Mouse (Mus musculus) MEL (cell line): ENCODE data around the gene Ptger1. TPM values are rescaled to one million over a fixed set of nuclear protein-coding genes. Genes with fewer than 3 reads are reported as not detected.
A peak's percentile ranks its signal among the peaks of the same experiment; 100 is the strongest.

Source experiments
- DNase-seq: peaks from one replicate; pipeline ENCODE4 v3.0.0; 2011; ENCODE audit warnings: low read depth, low spot score
- H3K27ac ChIP-seq: 2 replicates; pipeline ENCODE4 v1.5.1; 2012; ENCODE audit warnings: low read depth, mild to moderate bottlenecking, control low read depth, low read length, moderate library complexity; ENCODE audit not compliant: control insufficient read depth
- H3K27me3 ChIP-seq, 2 experiments: fragments of 150-350 bp in 1 of 2; sonication (generic) in 1 of 2; 2 replicates each; pipeline ENCODE4 v1.6.1; 2012; ENCODE audit warnings: low read length in 2 of 2, mild to moderate bottlenecking in 2 of 2, improper control_type of control experiment in 1 of 2, moderate library complexity in 1 of 2; ENCODE audit not compliant: insufficient read depth in 2 of 2, control insufficient read depth in 1 of 2
- H3K36me3 ChIP-seq, 2 experiments: 2 replicates each; pipeline ENCODE4 v1.6.1; 2012 to 2014; ENCODE audit warnings: low read length in 2 of 2, improper control_type of control experiment in 1 of 2, inconsistent platforms in 1 of 2, mild to moderate bottlenecking in 1 of 2; ENCODE audit not compliant: insufficient read depth in 2 of 2, control insufficient read depth in 1 of 2
- H3K4me1 ChIP-seq, 2 experiments: fragments of 150-350 bp in 1 of 2; sonication (generic) in 1 of 2; 2 replicates each; pipeline ENCODE4 v1.6.1; 2012; ENCODE audit warnings: low read length in 2 of 2, improper control_type of control experiment in 1 of 2, mild to moderate bottlenecking in 1 of 2; ENCODE audit not compliant: insufficient read depth in 2 of 2, control insufficient read depth in 1 of 2
- H3K4me3 ChIP-seq, 2 experiments: fragments of 150-350 bp in 1 of 2; sonication (generic) in 1 of 2; 2 replicates each; pipeline ENCODE4 v1.5.1; 2012; ENCODE audit warnings: low read depth in 2 of 2, low read length in 2 of 2, mild to moderate bottlenecking in 2 of 2, moderate library complexity in 2 of 2, control low read depth in 1 of 2, improper control_type of control experiment in 1 of 2; ENCODE audit not compliant: control insufficient read depth in 1 of 2, insufficient read depth in 1 of 2
- H3K79me2 ChIP-seq: 2 replicates; pipeline ENCODE4 v1.6.1; 2012; ENCODE audit warnings: mild to moderate bottlenecking, low read length, moderate library complexity; ENCODE audit not compliant: control insufficient read depth, poor library complexity, insufficient read depth
- H3K9ac ChIP-seq: 2 replicates; pipeline ENCODE4 v1.6.1; 2012; ENCODE audit warnings: low read depth, mild to moderate bottlenecking, control low read depth, low read length, moderate library complexity; ENCODE audit not compliant: control insufficient read depth, poor library complexity, severe bottlenecking
- H3K9me3 ChIP-seq: fragments of 150-350 bp; sonication (generic); replicated peaks from 2 replicates; pipeline ENCODE4 v1.6.1; 2012; ENCODE audit warnings: mild to moderate bottlenecking, low read length, improper control_type of control experiment, moderate library complexity; ENCODE audit not compliant: insufficient read depth
- CHD1 ChIP-seq: IDR thresholded peaks from 2 replicates; pipeline ENCODE4 v1.6.1; 2012; ENCODE audit warnings: low read depth, mild to moderate bottlenecking, inconsistent platforms, low read length, improper control_type of control experiment
- CTCF ChIP-seq, 3 experiments: IDR thresholded peaks in 2 of 3; conservative IDR thresholded peaks in 1 of 3; 2 replicates each; pipeline ENCODE4 v1.5.1; 2011 to 2012; ENCODE audit warnings: low read length in 3 of 3, low read depth in 2 of 3, mild to moderate bottlenecking in 2 of 3, improper control_type of control experiment in 1 of 3, inconsistent platforms in 1 of 3, mixed read lengths in 1 of 3, moderate library complexity in 1 of 3; ENCODE audit not compliant: control insufficient read depth in 1 of 3, insufficient read depth in 1 of 3, poor library complexity in 1 of 3, severe bottlenecking in 1 of 3
- E2F4 ChIP-seq: IDR thresholded peaks from 2 replicates; pipeline ENCODE4 v1.6.1; 2011; ENCODE audit warnings: low read depth, low read length, improper control_type of control experiment, borderline replicate concordance
- ELF1 ChIP-seq: IDR thresholded peaks from 2 replicates; pipeline ENCODE4 v1.6.1; 2014; ENCODE audit warnings: low read depth, mild to moderate bottlenecking, inconsistent platforms, low read length, improper control_type of control experiment, moderate library complexity
- ETS1 ChIP-seq: IDR thresholded peaks from 2 replicates; pipeline ENCODE4 v1.6.1; 2012; ENCODE audit warnings: low read depth, mild to moderate bottlenecking, inconsistent platforms, low read length, improper control_type of control experiment, moderate library complexity
- GABPA ChIP-seq: IDR thresholded peaks from 2 replicates; pipeline ENCODE4 v1.6.1; 2012; ENCODE audit warnings: low read depth, mild to moderate bottlenecking, inconsistent platforms, low read length, improper control_type of control experiment, moderate library complexity
- GATA1 ChIP-seq: IDR thresholded peaks from 2 replicates; pipeline ENCODE4 v1.6.1; 2011; ENCODE audit warnings: low read depth, low read length, improper control_type of control experiment
- HCFC1 ChIP-seq: IDR thresholded peaks from 2 replicates; pipeline ENCODE4 v1.6.1; 2012; ENCODE audit warnings: low read depth, mild to moderate bottlenecking, inconsistent platforms, low read length, improper control_type of control experiment, moderate library complexity
- JUND ChIP-seq: IDR thresholded peaks from 2 replicates; pipeline ENCODE4 v1.6.1; 2011; ENCODE audit warnings: low read depth, mild to moderate bottlenecking, improper control_type of control experiment, low read length
- MAFK ChIP-seq: IDR thresholded peaks from 2 replicates; pipeline ENCODE4 v1.6.1; 2011; ENCODE audit warnings: low read depth, mild to moderate bottlenecking, low read length, improper control_type of control experiment, borderline replicate concordance
- MAX ChIP-seq: IDR thresholded peaks from 2 replicates; pipeline ENCODE4 v1.6.1; 2011; ENCODE audit warnings: low read length, improper control_type of control experiment
- MAZ ChIP-seq: IDR thresholded peaks from 2 replicates; pipeline ENCODE4 v1.6.1; 2012; ENCODE audit warnings: low read depth, mild to moderate bottlenecking, inconsistent platforms, low read length, improper control_type of control experiment
- MEF2A ChIP-seq: IDR thresholded peaks from 2 replicates; pipeline ENCODE4 v1.6.1; 2014; ENCODE audit warnings: low read depth, mild to moderate bottlenecking, inconsistent platforms, low read length, improper control_type of control experiment; ENCODE audit not compliant: poor library complexity, insufficient replicate concordance, severe bottlenecking; ENCODE audit errors: extremely low read depth
- MXI1 ChIP-seq: IDR thresholded peaks from 2 replicates; pipeline ENCODE4 v1.6.1; 2011; ENCODE audit warnings: mild to moderate bottlenecking, low read depth, low read length, improper control_type of control experiment
- MYC ChIP-seq: IDR thresholded peaks from 2 replicates; pipeline ENCODE4 v1.6.1; 2011; ENCODE audit warnings: low read depth, mild to moderate bottlenecking, low read length, improper control_type of control experiment, moderate library complexity
- NELFE ChIP-seq: IDR thresholded peaks from 2 replicates; pipeline ENCODE4 v1.6.1; 2011; ENCODE audit warnings: low read depth, low read length, improper control_type of control experiment
- NRF1 ChIP-seq: IDR thresholded peaks from 2 replicates; pipeline ENCODE4 v1.6.1; 2014; ENCODE audit warnings: low read depth, mild to moderate bottlenecking, inconsistent platforms, low read length, improper control_type of control experiment, moderate library complexity; ENCODE audit not compliant: poor library complexity, insufficient read depth, severe bottlenecking
- POLR2AphosphoS5 ChIP-seq: IDR thresholded peaks from 2 replicates; pipeline ENCODE4 v1.6.1; 2012; ENCODE audit warnings: low read depth, borderline replicate concordance, mild to moderate bottlenecking, inconsistent platforms, low read length, moderate library complexity, mixed read lengths
- RAD21 ChIP-seq: IDR thresholded peaks from 2 replicates; pipeline ENCODE4 v1.6.1; 2011; ENCODE audit warnings: mild to moderate bottlenecking, low read depth, low read length, improper control_type of control experiment
- RCOR1 ChIP-seq: IDR thresholded peaks from 2 replicates; pipeline ENCODE4 v1.6.1; 2012; ENCODE audit warnings: low read depth, mild to moderate bottlenecking, inconsistent platforms, low read length, improper control_type of control experiment
- SIN3A ChIP-seq: IDR thresholded peaks from 2 replicates; pipeline ENCODE4 v1.6.1; 2012; ENCODE audit warnings: low read length, improper control_type of control experiment, inconsistent platforms
- TAL1 ChIP-seq: IDR thresholded peaks from 2 replicates; pipeline ENCODE4 v1.6.1; 2012; ENCODE audit warnings: mild to moderate bottlenecking, inconsistent platforms, low read length, moderate library complexity, mixed read lengths
- TCF12 ChIP-seq: IDR thresholded peaks from 2 replicates; pipeline ENCODE4 v1.6.1; 2014; ENCODE audit warnings: low read depth, mild to moderate bottlenecking, inconsistent platforms, low read length, improper control_type of control experiment, moderate library complexity
- UBTF ChIP-seq: IDR thresholded peaks from 2 replicates; pipeline ENCODE4 v1.6.1; 2012; ENCODE audit warnings: low read depth, mild to moderate bottlenecking, inconsistent platforms, low read length, improper control_type of control experiment, moderate library complexity, borderline replicate concordance; ENCODE audit not compliant: insufficient read depth
- USF1 ChIP-seq: IDR thresholded peaks from 2 replicates; pipeline ENCODE4 v1.6.1; 2014; ENCODE audit warnings: low read depth, mild to moderate bottlenecking, inconsistent platforms, low read length, improper control_type of control experiment, moderate library complexity
- ZC3H11A ChIP-seq: IDR thresholded peaks from 2 replicates; pipeline ENCODE4 v1.6.1; 2012; ENCODE audit warnings: low read depth, mild to moderate bottlenecking, inconsistent platforms, low read length, improper control_type of control experiment
- ZMIZ1 ChIP-seq: IDR thresholded peaks from 2 replicates; pipeline ENCODE4 v1.6.1; 2012; ENCODE audit warnings: low read depth, mild to moderate bottlenecking, inconsistent platforms, low read length, improper control_type of control experiment, moderate library complexity
- polyA plus RNA-seq, 2 experiments: library from polyadenylated mRNA; stranded (reverse) in 1 of 2; unstranded in 1 of 2; fragments of >175 nt in 1 of 2; fragments of >200 nt in 1 of 2; gene quantifications; 2 replicates each; pipeline versions ENCODE4 v1.2.1 to v1.2.4; 2012; ENCODE audit warnings: low replicate concordance in 2 of 2, low read depth in 1 of 2; ENCODE audit not compliant: insufficient read length in 2 of 2, insufficient read depth in 1 of 2, missing spikeins in 1 of 2
- total RNA-seq: library from RNA; depleted of rRNA; stranded (reverse); fragments of 300-350 nt; gene quantifications from 2 replicates; pipeline ENCODE4 v1.2.3, GENCODE M21; 2012

Ptger1 gene
- total and polyA plus RNA-seq, 3 experiments: 3.1 to 4.0 TPM; not detected in 1

DNA sequence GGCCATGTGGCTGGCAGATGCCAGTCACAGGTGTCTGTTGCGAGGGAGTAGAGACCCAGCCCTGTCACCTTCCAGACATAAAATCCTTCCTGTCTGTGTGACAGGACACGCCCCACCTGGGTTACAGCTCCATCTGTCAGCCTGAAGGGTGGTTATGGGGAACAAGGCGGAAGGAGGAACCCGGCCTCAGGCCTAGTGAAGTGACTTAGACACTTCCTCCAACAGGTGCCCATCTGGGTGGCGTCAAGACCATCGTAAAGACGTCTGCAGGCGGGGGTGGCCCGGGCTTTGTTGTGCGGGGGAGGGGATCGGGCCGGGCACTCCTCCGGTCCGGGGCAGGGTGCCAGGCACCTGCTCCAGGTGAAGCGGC lies 31.8 kb downstream of the Ptger1 start:
- Histone ChIP-seq H3K36me3 (peaks cover 0 to 16% of the 10 kb centered on the region in 2 experiments; a peak in 2 of 4 replicates), H3K79me2 (peaks cover 30% of the 10 kb centered on the region), H3K9ac (peak overlapping the region; percentile 94), H3K9me3 (no peaks in the 10 kb centered on the region), H3K4me1 (peaks cover 8 to 40% of the 10 kb centered on the region in 2 experiments), H3K4me3 (peak overlapping the region; percentile 90 to 98), H3K27ac (peak overlapping the region; percentile 62), H3K27me3 (no peaks in the 10 kb centered on the region)
- peak; percentile 88 for DNase-seq
- TF ChIP-seq RAD21 (no peak), MAZ (peak; percentile 4; the same call in 1 of the 2 replicates), HCFC1 (peak; percentile 60; the same call in 1 of the 2 replicates), GABPA (no peak), NELFE (no peak), ETS1 (peak; percentile 17; the same call in 1 of the 2 replicates), MYC (no peak), TCF12 (peak; percentile 17; the same call in 1 of the 2 replicates), ELF1 (peak; percentile 73), NRF1 (no peak), MXI1 (peak; percentile 81), SIN3A (peak; percentile 92), ZMIZ1 (no peak)

DNA sequence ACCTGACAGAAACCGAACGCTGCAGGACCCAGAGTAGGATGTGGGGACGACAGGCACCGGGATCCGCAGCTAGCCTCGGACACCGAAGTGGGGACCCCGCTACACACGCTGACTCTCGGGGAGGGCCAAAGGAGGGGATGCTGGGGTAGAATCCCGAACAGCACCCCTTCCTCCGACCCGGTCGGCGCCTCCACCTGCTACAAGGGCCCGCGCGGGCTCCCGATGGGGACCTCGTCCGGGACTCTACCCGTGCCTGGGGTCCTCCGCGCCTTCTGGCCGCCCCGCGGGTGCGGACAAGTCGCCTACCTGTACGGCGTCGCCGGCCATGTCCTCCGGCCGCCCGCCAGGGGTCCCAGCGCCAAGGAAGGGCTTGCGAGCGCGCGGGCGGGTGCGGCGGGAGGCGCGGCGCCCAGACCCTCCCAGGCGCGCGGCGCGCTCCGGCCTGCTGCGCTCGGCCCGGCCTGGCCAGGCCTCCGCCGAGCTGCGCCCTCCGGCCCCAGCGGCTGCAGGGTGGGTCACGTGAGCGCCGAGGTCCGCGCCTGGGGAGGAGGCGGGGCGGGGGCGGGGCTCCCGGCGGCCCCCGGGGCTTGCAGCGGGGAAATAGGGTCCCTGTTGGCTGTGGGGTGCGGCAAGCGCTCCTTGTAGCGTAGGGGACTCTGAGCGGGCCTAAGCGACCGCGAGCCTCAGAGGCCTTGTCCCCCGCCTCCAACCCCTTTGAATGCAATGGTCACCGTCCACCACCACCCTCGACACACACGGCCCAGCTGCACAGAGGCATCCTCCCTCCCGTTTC lies 32.4 kb downstream of the Ptger1 start, which contains the start of gene Pkn1:
Gene Pkn1 (minus strand): TSS at position 519 of the 793 bp plus-strand sequence.
- peaks cover 0 to 13% of the 10 kb centered on the region in 2 experiments; a peak in 2 of 4 replicates for H3K36me3 ChIP-seq
- peak within 1 kb of the TSS; percentile 94 for H3K9ac ChIP-seq
- peak within 1 kb of the TSS; percentile 82 for H3K27ac ChIP-seq
- peaks cover 8 to 37% of the 10 kb centered on the region in 2 experiments for H3K4me1 ChIP-seq
- no peaks in the 10 kb centered on the region for H3K27me3 ChIP-seq
- H3K9me3 ChIP-seq: no peaks in the 10 kb centered on the region
- DNase-seq: peak; percentile 84
- H3K4me3 ChIP-seq: peak within 1 kb of the TSS; percentile 90 to 98
- peaks cover 29% of the 10 kb centered on the region for H3K79me2 ChIP-seq
- TF ChIP-seq RAD21 (no peak), HCFC1 (peak; percentile 63), JUND (no peak), ZC3H11A (no peak), NRF1 (no peak), TCF12 (0 out of 2 replicates have a peak, but pooled peaks have one; percentile 21), ETS1 (no peak), MAX (no peak; the same call in 1 of the 2 replicates), CHD1 (no peak; the same call in 1 of the 2 replicates), GABPA (no peak), POLR2AphosphoS5 (no peak), MAZ (peak; percentile 72; the same call in 1 of the 2 replicates), ZMIZ1 (peak; percentile 86), USF1 (peak; percentile 92), E2F4 (no peak), GATA1 (no peak), MYC (no peak), CTCF (IDR thresholded peaks at IDR 0.05 in 2 of 3, conservative IDR thresholded peaks at IDR 0.05 in 1 of 3; ENCODE audit: control insufficient read depth in 1 of 3, insufficient read depth in 1 of 3, low read depth in 2 of 3, low read length in 3 of 3, poor library complexity in 1 of 3, severe bottlenecking in 1 of 3) (no peak), UBTF (no peak), MAFK (no peak), MEF2A (0 out of 2 replicates have a peak, but pooled peaks have one; percentile 19), ELF1 (no peak), TAL1 (no peak), RCOR1 (no peak)
